Mouse (Mus musculus) spleen, adult 2 months (tissue): Measurements from ENCODE around the gene Fxr2. TPM values are rescaled to one million over a fixed set of nuclear protein-coding genes. Genes with fewer than 3 reads are reported as not detected.

Experiments
- DNase-seq, 2 experiments: peaks; one replicate each; pipeline versions ENCODE4 v3.0.0 to v3.0.0-alpha.2; 2012 to 2021; ENCODE audit warnings: low spot score in 2 of 2, low read depth in 1 of 2
- H3K27ac ChIP-seq: fragments of 200-500 bp; 2 replicates; pipeline ENCODE4 v1.5.1; 2012; ENCODE audit warnings: low read length, inconsistent platforms; ENCODE audit not compliant: insufficient read depth
- H3K27me3 ChIP-seq: fragments of 200-500 bp; 2 replicates; pipeline ENCODE4 v1.6.1; 2012; ENCODE audit warnings: mild to moderate bottlenecking, moderate library complexity, low read length, inconsistent platforms; ENCODE audit not compliant: control insufficient read depth, insufficient read depth
- H3K36me3 ChIP-seq: fragments of 200-500 bp; 2 replicates; pipeline ENCODE4 v1.6.1; 2012; ENCODE audit warnings: mild to moderate bottlenecking, low read length, inconsistent platforms; ENCODE audit not compliant: control insufficient read depth, insufficient read depth
- H3K4me1 ChIP-seq: fragments of 200-500 bp; 2 replicates; pipeline ENCODE4 v1.6.1; 2011; ENCODE audit warnings: inconsistent platforms; ENCODE audit not compliant: control insufficient read depth, insufficient read depth, insufficient read length
- H3K4me3 ChIP-seq: fragments of 200-500 bp; 2 replicates; pipeline ENCODE4 v1.5.1; 2011; ENCODE audit warnings: mild to moderate bottlenecking, inconsistent platforms; ENCODE audit not compliant: insufficient read depth, insufficient read length; ENCODE audit errors: extremely low read depth
- CTCF ChIP-seq: fragments of 200-500 bp; IDR thresholded peaks from 2 replicates; pipeline ENCODE4 v1.5.1; 2011; ENCODE audit warnings: mild to moderate bottlenecking, inconsistent platforms; ENCODE audit not compliant: insufficient read depth, insufficient read length, insufficient replicate concordance; ENCODE audit errors: extremely low read depth
- POLR2A ChIP-seq: fragments of 200-500 bp; IDR thresholded peaks from 2 replicates; pipeline ENCODE4 v1.6.1; 2011; ENCODE audit warnings: low read depth, low read length, inconsistent platforms
- WGBS: fragments of 180-500 bp; shearing (Covaris S2); methylation state at CpG from one replicate; pipeline ENCODE4 v1.1.7; 2018; 5-methylcytosine and 5-hydroxymethylcytosine counted together
- polyA plus RNA-seq: library from polyadenylated mRNA; depleted of rRNA; stranded (reverse); fragments of >200 nt; gene quantifications from 2 replicates; pipeline ENCODE4 v1.2.3, GENCODE M21; 2012

The Fxr2 gene
- polyA plus RNA-seq, 1 experiment = 41.6 TPM

DNA sequence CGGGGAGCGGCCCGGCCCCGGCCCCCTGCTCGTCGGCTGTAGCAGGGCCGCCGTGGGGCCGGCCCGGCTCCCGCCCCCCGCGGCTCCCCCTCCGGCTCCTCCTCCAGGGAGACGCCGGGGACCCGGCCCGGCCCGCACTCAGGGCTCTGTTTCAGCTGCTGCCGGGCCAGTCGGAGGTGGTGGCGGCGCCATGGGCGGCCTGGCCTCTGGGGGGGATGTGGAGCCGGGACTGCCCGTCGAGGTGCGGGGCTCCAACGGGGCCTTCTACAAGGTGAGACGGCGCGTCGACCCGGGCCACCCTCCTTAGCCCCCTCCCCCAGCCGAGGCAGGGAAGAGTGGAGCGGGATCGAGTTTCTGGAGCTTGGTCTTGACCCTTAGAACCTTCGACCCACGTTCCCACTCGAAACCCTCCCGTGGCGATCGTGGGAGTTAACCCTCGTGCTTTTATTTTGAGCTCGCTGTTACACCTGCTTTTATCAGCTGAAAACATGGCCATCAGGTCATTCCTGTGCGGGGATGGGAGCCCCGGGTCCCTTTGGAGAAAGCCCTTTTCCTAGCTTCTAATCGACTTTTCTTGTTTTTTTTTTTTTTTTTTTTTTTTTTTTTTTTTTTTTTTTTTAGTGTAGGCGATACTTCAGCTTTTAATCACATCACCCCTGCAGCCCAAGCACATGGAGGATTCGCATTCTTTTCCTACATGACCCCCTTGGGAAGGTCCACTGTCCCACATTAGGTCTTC lies 507 bp downstream of the Fxr2 start:
- DNase-seq = peak in 1 of 2 experiments; percentile 31
- peak overlapping the region; percentile 94 for H3K4me3 ChIP-seq
- peaks cover 2% of the 10 kb centered on the region; the same call in 1 of the 2 replicates for H3K4me1 ChIP-seq
- no peaks in the 10 kb centered on the region for H3K36me3 ChIP-seq
- peak overlapping the region; percentile 76 for H3K27ac ChIP-seq
- no peaks in the 10 kb centered on the region for H3K27me3 ChIP-seq
- TF ChIP-seq POLR2A (no peak), CTCF (no peak)
- 2% methylated on average over 36 of the region's 50 CpGs for WGBS

DNA sequence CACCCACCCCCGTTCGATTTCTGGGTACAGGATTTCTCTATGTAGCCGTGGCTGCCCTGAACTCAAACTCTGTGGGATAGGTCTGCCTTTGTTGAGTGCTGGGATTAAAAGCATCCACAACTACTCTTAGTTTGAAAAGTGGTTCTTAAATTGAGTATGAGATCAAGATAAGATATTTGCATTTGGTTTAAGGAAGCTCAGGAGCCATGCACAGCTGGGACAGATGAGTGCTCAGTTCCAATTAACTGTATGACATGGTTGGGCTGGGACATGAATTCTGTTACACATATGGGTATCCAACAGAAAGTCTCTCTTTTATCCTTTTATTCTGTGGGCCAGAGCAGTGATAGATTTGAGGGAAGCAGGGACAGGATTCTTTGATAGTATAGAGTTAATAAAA lies 2.7 kb downstream of the Fxr2 start:
- no peak overlapping the region for H3K27ac ChIP-seq
- H3K4me1 ChIP-seq = peaks cover 2% of the 10 kb centered on the region; the same call in 1 of the 2 replicates
- no peak for DNase-seq
- WGBS = 82% methylated on average over 3 of the region's 3 CpGs
- TF ChIP-seq POLR2A = no peak
- TF ChIP-seq CTCF = no peak
- peaks cover 7% of the 10 kb centered on the region for H3K36me3 ChIP-seq
- no peak overlapping the region for H3K4me3 ChIP-seq
- no peaks in the 10 kb centered on the region for H3K27me3 ChIP-seq

DNA sequence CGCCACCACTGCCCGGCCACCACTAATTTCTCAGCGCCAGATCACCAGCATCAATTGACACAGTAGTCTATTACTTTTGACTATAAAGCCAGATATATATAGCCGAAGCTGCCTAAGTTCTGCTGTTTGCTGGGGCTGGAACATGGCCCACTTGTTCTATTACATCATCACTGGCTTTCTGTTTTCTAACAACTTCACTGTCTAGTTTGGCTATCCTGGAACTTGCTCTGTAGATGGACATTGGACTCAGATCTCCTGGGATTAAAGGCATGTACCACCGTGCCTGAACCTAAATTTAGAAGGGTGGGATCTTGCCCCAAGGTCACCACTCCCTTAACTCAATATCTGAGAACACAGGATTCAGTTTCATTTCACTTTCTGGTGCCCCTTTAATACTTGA lies 13.1 kb downstream of the Fxr2 start:
- Histone ChIP-seq H3K4me1 (no peaks in the 10 kb centered on the region), H3K27me3 (no peaks in the 10 kb centered on the region), H3K36me3 (peaks cover 51% of the 10 kb centered on the region), H3K4me3 (no peak overlapping the region), H3K27ac (no peak overlapping the region)
- no peak for TF ChIP-seq CTCF
- no peak for TF ChIP-seq POLR2A
- WGBS = 96% methylated on average over 5 of the region's 5 CpGs
- DNase-seq = no peak

DNA sequence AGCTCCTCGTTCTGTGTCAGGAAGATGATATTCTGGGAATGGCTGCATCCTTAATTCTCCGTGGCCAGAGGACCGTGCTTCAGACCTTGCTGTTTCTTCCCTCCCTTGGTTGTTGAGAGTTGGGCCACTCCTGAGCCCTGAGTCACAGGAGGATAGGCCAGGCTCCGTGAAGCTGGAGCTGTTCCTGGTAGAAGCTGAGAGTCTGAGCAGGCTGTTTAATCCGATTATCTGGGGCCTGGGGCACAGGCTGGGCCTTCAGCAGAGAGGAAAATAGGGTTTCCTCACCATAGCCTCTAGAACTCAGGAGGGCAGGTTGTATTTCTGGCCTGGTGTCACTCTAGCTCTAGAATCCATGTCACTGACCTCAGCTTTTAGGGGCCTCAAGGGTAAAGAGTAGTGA lies 20.6 kb downstream of the Fxr2 start:
- no peak for DNase-seq
- no peak overlapping the region for H3K4me3 ChIP-seq
- H3K27me3 ChIP-seq = no peaks in the 10 kb centered on the region
- WGBS = 86% methylated on average over 5 of the region's 5 CpGs
- peaks cover 48% of the 10 kb centered on the region for H3K36me3 ChIP-seq
- TF ChIP-seq CTCF (no peak), POLR2A (no peak)
- no peaks in the 10 kb centered on the region for H3K4me1 ChIP-seq
- no peak overlapping the region for H3K27ac ChIP-seq

DNA sequence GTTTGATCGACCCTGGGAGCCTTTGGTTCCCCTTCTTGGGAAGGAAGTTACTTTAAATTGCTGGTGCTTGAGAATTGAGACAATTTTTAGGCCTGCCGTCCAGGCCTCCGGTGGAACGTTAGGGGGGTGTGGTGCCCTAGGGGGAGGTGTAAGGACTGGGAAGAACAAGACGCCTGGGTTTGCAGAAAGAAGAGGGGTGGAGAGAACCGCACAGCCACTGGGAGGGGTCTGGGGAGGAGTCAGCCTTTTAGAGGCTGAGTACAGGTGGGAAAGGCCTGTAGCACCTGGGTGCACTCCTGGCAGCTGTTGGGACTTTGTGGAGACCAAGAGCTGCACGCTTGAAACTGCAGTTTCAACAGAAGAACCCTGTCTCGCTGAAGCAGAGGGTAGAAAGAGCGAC lies 22.0 kb downstream of the Fxr2 start:
- Histone ChIP-seq H3K4me3 (no peak overlapping the region), H3K27me3 (no peaks in the 10 kb centered on the region), H3K27ac (0 out of 2 replicates have a peak overlapping the region, but pooled peaks have one; percentile 9), H3K4me1 (no peaks in the 10 kb centered on the region), H3K36me3 (peaks cover 45% of the 10 kb centered on the region)
- TF ChIP-seq CTCF (no peak), POLR2A (no peak)
- WGBS = 53% methylated on average over 9 of the region's 9 CpGs
- DNase-seq = no peak

DNA sequence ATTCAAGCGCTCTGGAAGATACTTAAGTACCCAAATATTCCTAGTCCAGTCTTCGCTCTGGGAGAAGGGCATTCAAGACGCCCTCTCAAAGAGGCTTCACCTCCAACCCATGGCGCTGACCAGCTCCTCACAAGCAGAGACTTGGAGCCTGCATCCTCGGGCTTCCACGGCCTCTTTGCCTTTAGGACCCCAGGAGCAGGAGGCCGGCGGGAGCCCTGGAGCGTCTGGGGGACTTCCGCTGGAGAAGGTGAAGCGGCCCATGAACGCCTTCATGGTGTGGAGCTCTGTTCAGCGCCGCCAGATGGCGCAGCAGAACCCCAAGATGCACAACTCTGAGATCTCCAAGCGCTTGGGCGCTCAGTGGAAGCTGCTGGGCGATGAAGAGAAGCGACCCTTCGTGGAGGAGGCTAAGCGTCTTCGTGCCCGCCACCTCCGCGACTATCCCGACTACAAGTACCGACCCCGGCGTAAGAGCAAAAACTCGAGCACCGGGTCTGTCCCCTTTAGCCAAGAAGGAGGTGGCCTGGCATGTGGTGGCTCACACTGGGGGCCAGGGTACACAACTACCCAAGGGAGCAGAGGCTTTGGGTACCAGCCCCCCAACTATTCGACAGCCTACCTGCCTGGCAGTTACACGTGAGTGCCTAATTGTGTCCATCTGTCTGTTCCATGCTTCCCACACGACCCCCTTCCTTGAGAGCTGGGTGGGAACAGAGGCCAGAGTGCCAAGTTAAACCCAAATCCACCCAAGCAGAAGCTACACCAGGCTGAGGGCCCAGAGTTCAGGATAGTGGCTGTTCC lies 22.7 kb downstream of the Fxr2 start, which contains the start of gene Sox15:
Gene Sox15, plus strand, starts transcription at position 51 of the 801 bp plus-strand sequence.
- 58% methylated on average over 34 of the region's 34 CpGs for WGBS
- Histone ChIP-seq H3K27ac (0 out of 2 replicates have a peak within 1 kb of the TSS, but pooled peaks have one; percentile 9), H3K4me3 (no peak within 1 kb of the TSS), H3K36me3 (peaks cover 40% of the 10 kb centered on the region), H3K4me1 (no peaks in the 10 kb centered on the region), H3K27me3 (no peaks in the 10 kb centered on the region)
- TF ChIP-seq CTCF (peak; percentile 47; the same call in 1 of the 2 replicates), POLR2A (no peak)
- DNase-seq = no peak

GRCm38 (mm10) chr11:69656065-69656455 lies 23.3 kb downstream of the Fxr2 start:
- Histone ChIP-seq H3K27me3 (no peaks in the 10 kb centered on the region), H3K4me1 (no peaks in the 10 kb centered on the region), H3K4me3 (no peak overlapping the region), H3K27ac (no peak overlapping the region), H3K36me3 (peaks cover 35% of the 10 kb centered on the region)
- no peak for DNase-seq
- 89% methylated on average over 5 of the region's 5 CpGs for WGBS
- no peak for TF ChIP-seq POLR2A
- no peak for TF ChIP-seq CTCF
